Mouse (Mus musculus): Measurements from ENCODE around the gene Use1. TPM values are rescaled to one million over a fixed set of nuclear protein-coding genes. Genes with fewer than 3 reads are reported as not detected.
A peak's percentile ranks its signal among the peaks of the same experiment; 100 is the strongest.

Gene Use1
- polyA plus RNA-seq, 1 experiment from 2014 or later, result 79.5 TPM

DNA sequence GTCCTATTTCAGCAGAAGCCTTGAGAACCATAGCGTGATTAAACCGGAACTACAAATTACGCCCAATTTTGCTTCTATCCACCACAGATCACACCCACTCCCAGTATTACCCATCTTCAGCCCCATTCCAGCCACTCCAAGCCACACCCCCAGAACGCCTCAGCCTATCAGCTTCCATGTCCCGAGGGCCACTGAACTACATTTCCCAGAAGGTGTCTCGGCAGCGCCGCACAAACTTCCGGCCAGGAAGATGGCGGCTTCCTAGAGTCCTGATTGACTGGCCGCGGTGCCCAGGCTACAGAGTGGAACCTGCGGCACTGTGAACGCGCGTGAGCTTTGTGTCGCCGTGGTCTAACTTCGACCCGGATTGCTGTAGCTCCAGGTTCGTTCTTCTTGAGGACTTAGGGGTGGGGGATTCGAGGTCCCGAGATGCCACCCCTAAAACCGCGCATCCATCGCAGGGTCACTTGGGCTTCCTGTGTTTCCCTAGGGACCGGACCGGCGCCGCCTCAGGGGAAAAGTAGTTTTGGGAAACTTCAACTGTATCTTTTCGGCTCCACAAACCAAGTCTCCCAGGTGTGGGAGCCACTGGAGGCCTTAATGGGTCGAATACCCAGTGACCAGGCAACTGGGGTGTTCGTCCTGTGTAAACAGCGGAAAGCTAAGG lies 30.1 kb downstream of the Use1 start, which contains the start of gene Babam1:
TSS of gene Babam1 (plus strand) at position 223 of the 667 bp plus-strand sequence.
- peaks cover 5% of the 10 kb centered on the region; the same call in 1 of the 2 replicates for H3K27me3 ChIP-seq (ENCODE audit: insufficient read depth, poor library complexity, severe bottlenecking)
- H3K36me3 ChIP-seq, result peaks cover 25% of the 10 kb centered on the region
- H3K4me3 ChIP-seq, result peak within 1 kb of the TSS; percentile 81
- peaks cover 32% of the 10 kb centered on the region for H3K4me1 ChIP-seq
- WGBS, result 1% methylated on average over 34 of the region's 34 CpGs
- peak within 1 kb of the TSS; percentile 85 for H3K27ac ChIP-seq
- DNase-seq (ENCODE audit: low spot score), result peak; percentile 97
- no peaks in the 10 kb centered on the region for H3K9me3 ChIP-seq

DNA sequence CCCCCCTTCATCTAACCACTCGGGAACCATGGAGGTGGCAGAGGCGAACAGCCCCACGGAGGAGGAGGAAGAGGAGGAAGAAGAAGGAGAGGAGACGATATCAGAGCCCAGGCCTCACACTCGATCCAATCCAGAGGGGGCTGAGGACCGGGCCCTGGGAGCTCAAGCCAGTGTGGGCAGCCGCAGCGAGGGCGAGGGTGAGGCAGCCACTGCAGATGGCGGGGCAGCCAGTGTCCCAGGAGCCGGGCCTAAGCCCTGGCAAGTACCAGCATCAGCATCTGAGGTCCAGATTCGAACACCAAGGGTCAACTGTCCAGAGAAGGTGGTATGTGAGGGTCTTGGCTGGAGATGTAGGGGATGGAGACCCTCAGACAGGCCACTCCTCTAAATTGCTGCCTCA lies 31.1 kb downstream of the Use1 start:
- WGBS, result 82% methylated on average over 12 of the region's 12 CpGs
- H3K36me3 ChIP-seq, result peaks cover 25% of the 10 kb centered on the region
- DNase-seq (ENCODE audit: low spot score), result no peak
- H3K27me3 ChIP-seq (ENCODE audit: insufficient read depth, poor library complexity, severe bottlenecking), result peaks cover 5% of the 10 kb centered on the region; the same call in 1 of the 2 replicates
- no peak overlapping the region for H3K27ac ChIP-seq
- no peaks in the 10 kb centered on the region for H3K9me3 ChIP-seq
- H3K4me3 ChIP-seq, result peak overlapping the region; percentile 81
- peaks cover 29% of the 10 kb centered on the region for H3K4me1 ChIP-seq

DNA sequence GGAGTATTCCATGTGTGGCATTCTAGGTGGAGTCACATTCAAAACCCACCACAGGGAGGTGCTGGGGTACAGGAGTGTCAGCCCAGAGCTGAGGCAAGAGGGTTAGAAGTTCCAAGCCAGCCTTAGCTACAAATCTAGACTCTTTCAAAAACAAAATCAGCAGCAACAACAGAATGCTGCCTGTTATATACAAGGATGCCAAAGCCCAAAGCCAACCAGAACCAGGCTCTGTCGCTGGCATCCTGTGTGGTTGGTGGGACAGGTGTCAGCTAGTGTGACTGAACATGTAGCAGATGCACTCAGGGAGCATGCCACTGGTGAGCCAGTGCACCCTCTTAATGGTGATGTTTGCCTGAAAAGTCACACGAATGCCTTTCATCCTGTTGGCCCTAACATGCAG lies 34.2 kb downstream of the Use1 start:
- 89% methylated on average over 2 of the region's 2 CpGs for WGBS
- Histone ChIP-seq H3K4me3 (no peak overlapping the region), H3K4me1 (peaks cover 34% of the 10 kb centered on the region), H3K36me3 (peaks cover 25% of the 10 kb centered on the region), H3K27ac (no peak overlapping the region), H3K9me3 (no peaks in the 10 kb centered on the region), H3K27me3 (ENCODE audit: insufficient read depth, poor library complexity, severe bottlenecking) (no peaks in the 10 kb centered on the region)
- DNase-seq (ENCODE audit: low spot score), result peak; percentile 69

DNA sequence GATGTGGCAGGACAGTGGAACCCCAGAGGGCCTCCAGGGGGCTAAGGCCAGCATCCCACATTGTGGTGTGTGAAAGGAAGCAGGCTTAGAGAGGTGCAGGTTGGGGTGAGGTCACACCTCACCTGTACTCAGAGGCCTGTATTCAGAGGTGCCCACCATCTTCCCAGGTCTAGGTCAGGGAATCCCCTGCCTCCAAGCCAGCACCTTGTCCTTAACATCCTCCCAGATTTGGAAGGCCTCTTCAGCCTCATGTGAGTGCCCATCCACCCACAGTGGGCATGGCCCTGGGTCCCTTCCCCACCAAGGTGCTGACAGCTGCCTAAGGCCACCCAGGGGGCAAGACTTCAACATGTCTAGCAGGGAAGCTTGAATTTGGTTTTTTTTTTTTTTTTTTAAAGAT lies 34.8 kb downstream of the Use1 start:
- H3K27ac ChIP-seq, result no peak overlapping the region
- no peaks in the 10 kb centered on the region for H3K9me3 ChIP-seq
- H3K36me3 ChIP-seq, result peaks cover 25% of the 10 kb centered on the region
- H3K4me3 ChIP-seq, result no peak overlapping the region
- peaks cover 37% of the 10 kb centered on the region for H3K4me1 ChIP-seq
- DNase-seq (ENCODE audit: low spot score), result peak; percentile 69
- H3K27me3 ChIP-seq (ENCODE audit: insufficient read depth, poor library complexity, severe bottlenecking), result no peaks in the 10 kb centered on the region

DNA sequence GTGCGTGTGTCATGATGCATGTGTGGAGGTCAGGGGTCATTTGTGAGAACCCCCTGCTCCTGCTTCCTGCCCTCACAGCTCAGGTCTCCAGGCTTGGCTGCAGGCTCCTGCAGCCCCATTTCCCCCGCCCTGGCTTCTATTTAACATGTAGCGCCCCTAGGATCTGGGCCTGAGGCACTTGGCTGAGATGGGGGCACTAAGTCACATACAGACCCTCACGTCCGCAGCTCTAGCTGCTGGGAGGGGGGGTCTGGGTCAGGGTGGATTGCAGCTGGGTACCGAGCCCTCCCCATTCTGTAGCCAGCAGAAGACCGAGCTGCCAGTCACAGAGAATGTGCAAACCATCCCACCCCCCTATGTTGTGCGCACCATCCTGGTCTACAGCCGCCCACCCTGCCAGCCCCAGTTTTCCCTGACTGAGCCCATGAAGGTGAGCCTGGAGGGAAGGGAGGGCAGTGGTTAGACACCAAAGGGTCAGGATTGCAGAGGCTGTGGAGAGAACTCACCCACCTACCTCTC lies 35.9 kb downstream of the Use1 start:
- no peak overlapping the region for H3K27ac ChIP-seq
- DNase-seq (ENCODE audit: low spot score), result peak; percentile 58
- WGBS, result 89% methylated on average over 9 of the region's 9 CpGs
- peaks cover 34% of the 10 kb centered on the region for H3K4me1 ChIP-seq
- H3K9me3 ChIP-seq, result no peaks in the 10 kb centered on the region
- peaks cover 30% of the 10 kb centered on the region for H3K36me3 ChIP-seq
- H3K27me3 ChIP-seq (ENCODE audit: insufficient read depth, poor library complexity, severe bottlenecking), result no peaks in the 10 kb centered on the region
- H3K4me3 ChIP-seq, result no peak overlapping the region

DNA sequence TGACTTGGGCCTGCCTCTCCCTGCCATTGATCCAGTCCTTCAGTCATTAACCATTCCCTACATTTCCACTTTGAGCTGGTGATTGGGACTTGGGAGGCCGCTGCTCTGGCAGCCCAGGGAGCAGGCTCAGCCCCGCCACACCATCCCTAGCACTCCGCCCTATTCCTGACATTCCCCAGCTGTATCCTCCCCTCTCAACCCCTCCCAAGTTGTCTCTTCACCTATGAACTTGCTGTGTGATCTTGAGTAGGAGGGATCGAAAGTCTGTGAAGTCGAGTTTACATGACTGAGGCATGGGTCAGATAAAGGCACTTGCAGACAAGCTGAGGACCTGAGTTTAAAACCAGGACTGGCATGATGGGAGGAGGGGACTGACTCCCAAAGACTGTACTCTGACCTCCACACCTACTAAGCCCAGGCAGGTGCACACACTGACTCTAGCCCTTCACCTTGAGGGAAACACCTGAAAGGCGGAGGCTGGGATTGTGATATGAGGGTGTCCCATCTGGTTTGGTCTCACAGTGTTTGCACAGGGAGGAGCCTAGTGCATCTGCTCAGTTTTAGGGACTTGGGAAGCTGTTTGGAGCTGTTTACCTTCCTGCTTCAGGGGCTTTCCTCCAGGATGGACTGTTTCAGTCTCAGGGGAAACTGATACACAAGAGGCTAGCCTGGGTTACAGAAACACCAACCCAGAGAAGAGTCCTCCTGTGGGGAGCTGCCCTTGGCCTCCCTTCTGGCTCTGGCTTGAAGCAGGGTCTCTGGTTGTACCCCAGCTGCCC lies 36.6 kb downstream of the Use1 start:
- Histone ChIP-seq H3K27ac (no peak overlapping the region), H3K9me3 (no peaks in the 10 kb centered on the region), H3K27me3 (ENCODE audit: insufficient read depth, poor library complexity, severe bottlenecking) (no peaks in the 10 kb centered on the region), H3K4me3 (no peak overlapping the region), H3K36me3 (peaks cover 36% of the 10 kb centered on the region), H3K4me1 (peaks cover 31% of the 10 kb centered on the region)
- peak; percentile 71 for DNase-seq (ENCODE audit: low spot score)
- WGBS, result 66% methylated on average over 6 of the region's 6 CpGs

DNA sequence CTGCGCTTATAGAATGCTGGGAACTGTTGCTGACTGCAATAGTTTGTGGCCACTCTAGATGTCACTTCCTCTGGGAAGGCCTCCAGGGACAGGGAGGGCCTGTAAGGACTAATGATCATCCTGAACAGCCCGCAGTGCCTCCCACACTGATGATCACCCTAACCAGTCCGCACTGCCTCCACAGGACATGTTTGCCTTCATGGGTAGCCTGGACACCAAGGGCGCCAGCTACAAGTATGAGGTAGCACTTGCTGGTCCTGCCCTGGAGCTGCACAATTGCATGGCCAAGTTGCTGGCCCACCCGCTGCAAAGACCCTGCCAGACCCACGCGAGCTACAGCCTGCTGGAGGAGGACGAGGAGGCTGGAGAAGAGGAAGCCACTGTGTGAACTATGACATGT lies 37.4 kb downstream of the Use1 start:
- Histone ChIP-seq H3K27me3 (ENCODE audit: insufficient read depth, poor library complexity, severe bottlenecking) (no peaks in the 10 kb centered on the region), H3K4me3 (no peak overlapping the region), H3K27ac (no peak overlapping the region), H3K9me3 (no peaks in the 10 kb centered on the region), H3K36me3 (peaks cover 36% of the 10 kb centered on the region), H3K4me1 (peaks cover 31% of the 10 kb centered on the region)
- 91% methylated on average over 8 of the region's 8 CpGs for WGBS
- peak; percentile 75 for DNase-seq (ENCODE audit: low spot score)

DNA sequence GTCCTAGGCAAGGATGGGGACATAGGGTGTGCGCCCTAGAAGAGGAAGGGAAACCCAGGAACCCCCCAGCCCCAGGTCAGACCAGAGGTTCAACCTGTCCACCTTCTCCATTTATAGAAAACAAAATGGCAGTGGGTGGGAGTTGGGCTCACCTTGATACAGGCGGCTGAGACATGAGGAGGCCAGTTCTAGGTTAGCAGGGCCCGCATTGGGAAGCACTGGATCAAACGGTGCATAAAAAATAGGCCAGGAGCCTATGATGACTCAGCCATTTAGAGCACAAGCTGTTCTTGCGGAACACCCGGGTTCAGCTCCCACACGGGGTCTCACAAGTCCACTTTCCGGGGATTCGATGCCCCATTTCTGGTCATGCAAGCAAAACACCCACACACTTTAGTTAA lies 38.3 kb downstream of the Use1 start:
- Histone ChIP-seq H3K4me1 (peaks cover 31% of the 10 kb centered on the region), H3K9me3 (no peaks in the 10 kb centered on the region), H3K4me3 (peak overlapping the region; percentile 90), H3K36me3 (peaks cover 38% of the 10 kb centered on the region), H3K27ac (0 out of 2 replicates have a peak overlapping the region, but pooled peaks have one; percentile 22), H3K27me3 (ENCODE audit: insufficient read depth, poor library complexity, severe bottlenecking) (no peaks in the 10 kb centered on the region)
- 82% methylated on average over 9 of the region's 9 CpGs for WGBS
- DNase-seq (ENCODE audit: low spot score), result peak; percentile 63

DNA sequence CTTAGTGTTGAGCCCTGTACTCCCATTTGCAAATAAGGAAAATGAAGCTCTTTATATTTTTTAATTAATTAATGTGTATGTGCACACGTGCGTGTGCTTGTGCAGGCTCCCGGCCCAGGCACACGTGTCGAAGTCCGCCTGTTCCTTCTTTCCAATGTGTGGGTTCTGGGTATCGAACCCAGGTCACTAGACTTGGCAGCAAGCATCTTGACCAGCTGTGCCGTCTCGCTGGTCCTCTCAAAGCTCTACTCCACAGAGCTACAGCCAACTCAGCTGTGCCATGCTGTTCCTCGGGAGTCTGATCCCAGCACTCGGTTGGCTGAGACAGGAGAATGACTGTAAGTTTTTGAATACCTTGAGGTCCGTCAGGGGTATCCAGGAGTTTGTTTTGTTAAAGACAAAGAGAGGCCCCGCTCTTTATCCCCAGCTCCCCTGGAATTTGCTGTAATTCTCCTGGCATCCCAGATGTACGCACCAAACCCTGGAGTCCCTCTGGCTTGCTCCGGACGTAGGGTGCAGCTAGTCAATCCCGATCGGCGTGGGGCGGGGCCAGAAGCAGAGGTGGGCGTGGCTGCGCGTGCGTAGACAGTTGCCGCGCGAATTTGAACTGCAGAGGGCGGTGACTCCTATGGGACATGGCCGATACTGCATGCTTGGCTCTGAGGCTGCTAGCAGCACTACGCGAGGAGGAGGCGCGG lies 38.9 kb downstream of the Use1 start, which contains the start of gene Ankle1:
TSS of gene Ankle1 (plus strand) at position 610 of the 698 bp plus-strand sequence.
- H3K36me3 ChIP-seq, result peaks cover 37% of the 10 kb centered on the region
- peak within 1 kb of the TSS; percentile 90 for H3K4me3 ChIP-seq
- H3K9me3 ChIP-seq, result no peaks in the 10 kb centered on the region
- no peaks in the 10 kb centered on the region for H3K27me3 ChIP-seq (ENCODE audit: insufficient read depth, poor library complexity, severe bottlenecking)
- peaks cover 31% of the 10 kb centered on the region for H3K4me1 ChIP-seq
- 17% methylated on average over 33 of the region's 33 CpGs for WGBS
- peak within 1 kb of the TSS; percentile 91 for H3K27ac ChIP-seq
- peak; percentile 98 for DNase-seq (ENCODE audit: low spot score)

DNA sequence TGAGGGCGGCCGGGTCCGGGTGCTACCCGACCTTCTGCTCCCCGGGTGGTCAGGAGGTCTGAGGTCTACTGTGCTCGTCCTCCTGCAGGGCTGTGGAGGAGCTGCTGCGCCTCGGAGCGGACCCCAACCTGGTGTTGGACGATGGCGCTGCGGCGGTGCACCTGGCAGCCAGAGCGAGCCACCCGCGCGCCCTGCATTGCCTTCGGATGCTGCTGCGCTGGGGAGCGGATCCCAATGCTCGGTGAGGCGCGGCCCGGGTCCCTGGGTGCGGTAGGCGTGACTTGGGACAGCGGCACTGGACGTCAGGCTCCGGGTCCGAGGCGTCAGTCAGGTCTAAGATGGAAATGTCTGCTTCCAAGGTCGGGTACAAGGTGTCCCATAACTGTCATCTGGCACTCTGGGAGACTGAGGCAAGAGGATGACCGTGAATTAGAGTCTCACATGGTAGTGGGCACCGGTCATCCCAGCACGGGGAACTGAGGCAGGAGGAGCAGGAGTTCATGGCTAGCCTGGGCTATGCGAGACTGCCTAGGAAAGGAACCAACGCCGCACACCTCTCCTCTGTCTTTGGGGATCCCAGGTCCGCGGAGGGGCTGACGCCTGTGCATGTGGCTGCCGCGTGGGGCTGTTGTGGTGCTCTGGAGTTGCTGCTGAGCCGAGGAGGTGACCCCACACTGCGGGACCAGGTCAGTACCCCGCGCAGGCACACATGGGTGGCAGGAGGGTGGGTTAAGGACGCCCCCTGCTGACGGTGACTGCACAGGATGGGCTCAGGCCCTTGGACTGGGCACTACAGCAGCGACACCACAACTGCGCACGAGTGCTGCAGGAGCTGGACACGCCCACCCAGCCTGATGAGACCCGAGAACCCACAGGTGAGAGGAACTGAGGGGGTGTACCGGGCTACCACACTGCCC lies 39.7 kb downstream of the Use1 start:
- Histone ChIP-seq H3K9me3 (no peaks in the 10 kb centered on the region), H3K27me3 (ENCODE audit: insufficient read depth, poor library complexity, severe bottlenecking) (no peaks in the 10 kb centered on the region), H3K36me3 (peaks cover 32% of the 10 kb centered on the region), H3K4me1 (peaks cover 32% of the 10 kb centered on the region), H3K4me3 (peak overlapping the region; percentile 90), H3K27ac (peak overlapping the region; percentile 91)
- WGBS, result 1% methylated on average over 55 of the region's 55 CpGs
- DNase-seq (ENCODE audit: low spot score), result peak; percentile 93

DNA sequence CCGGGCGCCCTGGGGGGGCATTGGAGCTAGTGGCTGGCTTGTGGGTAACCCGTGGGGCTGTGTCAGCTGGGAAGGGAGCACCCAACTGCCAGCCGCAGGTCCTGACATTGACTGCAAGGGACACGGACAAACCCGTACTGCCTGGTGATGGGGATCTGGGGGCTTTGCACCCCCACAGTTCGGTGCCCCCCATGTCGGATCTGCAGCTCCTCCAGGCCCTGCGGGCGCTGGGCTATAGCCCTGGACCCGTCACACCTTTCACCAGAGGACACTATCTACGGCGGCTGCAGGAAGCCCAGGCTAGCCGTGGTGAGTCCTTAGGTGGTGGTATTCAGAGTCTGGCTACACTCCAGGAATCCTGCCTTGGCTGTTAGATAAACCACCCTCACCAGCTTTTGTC lies 40.8 kb downstream of the Use1 start:
- peak; percentile 74 for DNase-seq (ENCODE audit: low spot score)
- Histone ChIP-seq H3K4me3 (no peak overlapping the region), H3K4me1 (peaks cover 37% of the 10 kb centered on the region), H3K36me3 (peaks cover 32% of the 10 kb centered on the region), H3K27ac (no peak overlapping the region), H3K9me3 (no peaks in the 10 kb centered on the region), H3K27me3 (ENCODE audit: insufficient read depth, poor library complexity, severe bottlenecking) (no peaks in the 10 kb centered on the region)
- 92% methylated on average over 14 of the region's 14 CpGs for WGBS

DNA sequence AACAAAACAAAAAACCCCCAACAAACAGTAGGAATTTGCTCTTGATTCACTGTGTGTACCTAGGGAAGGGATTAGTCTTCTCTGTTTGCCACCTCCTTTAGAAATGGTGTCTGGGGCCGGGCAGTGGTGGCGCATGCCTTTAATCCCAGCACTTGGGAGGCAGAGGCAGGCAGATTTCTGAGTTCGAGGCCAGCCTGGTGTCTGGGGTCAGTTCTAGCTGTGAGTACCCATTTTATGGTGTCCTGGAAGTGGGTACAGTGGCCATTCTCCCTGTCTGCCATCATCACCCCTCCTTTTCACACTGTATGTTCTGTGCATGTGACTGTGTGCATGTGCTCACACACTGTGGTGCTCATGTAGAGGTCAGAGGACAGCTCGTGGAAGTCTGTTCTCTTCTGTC lies 41.6 kb downstream of the Use1 start:
- 95% methylated on average over 4 of the region's 4 CpGs for WGBS
- peaks cover 30% of the 10 kb centered on the region for H3K4me1 ChIP-seq
- no peaks in the 10 kb centered on the region for H3K9me3 ChIP-seq
- no peak overlapping the region for H3K27ac ChIP-seq
- H3K27me3 ChIP-seq (ENCODE audit: insufficient read depth, poor library complexity, severe bottlenecking), result no peaks in the 10 kb centered on the region
- peak; percentile 73 for DNase-seq (ENCODE audit: low spot score)
- no peak overlapping the region for H3K4me3 ChIP-seq
- H3K36me3 ChIP-seq, result peaks cover 32% of the 10 kb centered on the region
